Mouse (Mus musculus): ENCODE measurements around the gene Arl4a.

DNA sequence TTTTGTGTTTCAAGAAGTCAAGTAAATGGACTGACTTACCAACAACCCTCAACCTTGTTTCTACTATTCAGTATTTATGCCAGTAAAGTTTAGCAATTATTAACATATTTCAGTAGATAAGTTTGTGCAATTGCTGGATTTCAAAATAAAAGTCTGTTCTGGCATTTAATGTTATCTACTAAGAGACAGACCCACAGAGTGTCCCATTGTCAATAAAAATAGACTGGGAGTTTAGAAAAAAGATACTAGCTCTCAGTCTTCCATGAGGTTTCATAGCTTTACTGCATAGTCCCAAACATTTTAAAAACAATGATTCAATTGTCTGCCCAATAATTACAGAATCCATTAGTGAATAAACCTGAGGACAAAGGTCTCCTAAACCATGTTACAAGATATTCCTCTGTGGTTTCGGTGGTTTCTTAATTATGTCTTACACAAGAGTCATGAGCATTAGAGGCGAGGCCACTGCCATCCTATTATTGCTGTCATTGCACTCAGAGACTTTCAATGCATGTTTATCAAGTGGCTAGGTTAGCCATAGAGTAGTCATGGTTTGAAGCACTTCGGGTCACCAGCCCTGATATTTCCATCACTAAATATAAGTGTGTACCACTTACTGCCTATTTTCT is 14.7 kb downstream of the Arl4a start:
- TF ChIP-seq RCOR1 (conservative IDR thresholded peaks at IDR 0.05; ENCODE audit: low read depth, low read length) = no peak
- TF ChIP-seq HCFC1 (IDR thresholded peaks at IDR 0.05; ENCODE audit: low read depth, low read length) = no peak

All from CH12.LX (cell line).